8 mouse cellular contexts compared by ENCODE assay signal in the genomic region with DNA sequence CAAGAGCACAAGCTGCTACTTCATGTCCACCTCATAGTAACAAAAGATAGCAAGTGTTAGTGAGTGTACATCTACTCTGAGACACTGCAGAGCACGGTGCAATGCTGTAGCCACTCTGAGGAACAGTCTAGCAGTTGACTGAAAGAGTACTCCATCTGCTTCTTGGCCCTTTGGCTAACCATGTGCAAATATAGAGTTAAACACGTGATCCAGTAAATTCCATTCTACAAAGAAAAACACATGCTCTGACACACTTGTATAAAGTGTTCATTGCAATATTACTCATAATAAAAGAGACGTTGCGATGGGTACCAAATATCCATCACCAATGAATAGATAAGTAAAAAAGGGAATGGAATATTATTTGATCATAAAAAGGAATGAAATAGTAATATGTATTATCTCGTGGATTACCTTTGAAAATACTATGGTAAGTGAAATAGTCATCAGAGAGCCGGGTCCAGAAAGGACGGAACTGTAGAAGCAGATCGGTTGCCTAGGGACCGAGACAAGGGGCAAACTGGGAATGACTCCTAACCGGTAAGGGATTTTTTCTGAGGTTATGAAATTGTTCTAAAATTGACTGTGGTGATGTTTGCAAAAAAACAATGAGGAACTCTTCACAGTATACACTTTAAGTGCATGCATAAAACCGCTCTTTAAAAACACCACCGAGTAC. TPM values are rescaled to one million over a fixed set of nuclear protein-coding genes. Genes with fewer than 3 reads are reported as not detected.
DNase-seq lines count a peak whose midpoint lies in the region; ATAC-seq and TF ChIP-seq lines count a peak whose summit lies in the region.

No protein-coding gene starts in this region.

- DNase-seq in lung, postnatal 10 days: no peak
- no peak for DNase-seq in urinary bladder, adult 2 months (ENCODE audit: low spot score)
- DNase-seq in ovary, postnatal 36 days (ENCODE audit: low spot score): no peak
- no peak for DNase-seq in yolk sac, embryonic 10.5 days (ENCODE audit: low spot score)

- H3K4me3 ChIP-seq in lung, embryonic 15.5 days: peak overlapping the region; percentile 84
- peak overlapping the region; percentile 92 for H3K4me3 ChIP-seq in embryonic facial prominence, embryonic 13.5 days
- peak overlapping the region; percentile 96 for H3K4me3 ChIP-seq in limb, embryonic 12.5 days (replicated peaks)
- H3K4me3 ChIP-seq in small intestine, adult 2 months (ENCODE audit: low read depth, low read length): peak overlapping the region; percentile 42; the same call in 1 of the 2 replicates

- H3K9ac ChIP-seq in lung, embryonic 15.5 days: peak overlapping the region; percentile 93
- H3K9ac ChIP-seq in embryonic facial prominence, embryonic 13.5 days: peak overlapping the region; percentile 99
- peak overlapping the region; percentile 99 for H3K9ac ChIP-seq in limb, embryonic 12.5 days (replicated peaks)

- no peaks in the 10 kb centered on the region for H3K27me3 ChIP-seq in lung, embryonic 15.5 days
- H3K27me3 ChIP-seq in embryonic facial prominence, embryonic 13.5 days: no peaks in the 10 kb centered on the region
- no peaks in the 10 kb centered on the region for H3K27me3 ChIP-seq in limb, embryonic 12.5 days
- no peaks in the 10 kb centered on the region for H3K27me3 ChIP-seq in small intestine, adult 2 months (ENCODE audit: control insufficient read depth, insufficient read depth, low read length)

- peaks cover 14% of the 10 kb centered on the region for H3K4me1 ChIP-seq in lung, embryonic 15.5 days
- peaks cover 11% of the 10 kb centered on the region for H3K4me1 ChIP-seq in embryonic facial prominence, embryonic 13.5 days
- peaks cover 8% of the 10 kb centered on the region for H3K4me1 ChIP-seq in limb, embryonic 12.5 days (replicated peaks)
- peaks cover 14% of the 10 kb centered on the region; the same call in 1 of the 2 replicates for H3K4me1 ChIP-seq in small intestine, adult 2 months (ENCODE audit: control insufficient read depth, insufficient read depth, insufficient read length, low read length)

- H3K36me3 ChIP-seq in lung, embryonic 15.5 days: no peaks in the 10 kb centered on the region
- H3K36me3 ChIP-seq in embryonic facial prominence, embryonic 13.5 days: no peaks in the 10 kb centered on the region
- H3K36me3 ChIP-seq in limb, embryonic 12.5 days: no peaks in the 10 kb centered on the region
- H3K36me3 ChIP-seq in small intestine, adult 2 months (ENCODE audit: control insufficient read depth, insufficient read depth, low read length): no peaks in the 10 kb centered on the region

- no peak for TF ChIP-seq CTCF in small intestine, adult 2 months (IDR thresholded peaks at IDR 0.05; ENCODE audit: extremely low read depth, insufficient read length, insufficient replicate concordance, low read depth, low read length)

- H3K9me3 ChIP-seq in lung, embryonic 15.5 days: no peaks in the 10 kb centered on the region
- no peaks in the 10 kb centered on the region for H3K9me3 ChIP-seq in embryonic facial prominence, embryonic 13.5 days
- no peaks in the 10 kb centered on the region for H3K9me3 ChIP-seq in limb, embryonic 12.5 days

- TF ChIP-seq POLR2A in small intestine, adult 2 months (IDR thresholded peaks at IDR 0.05; ENCODE audit: low read depth, low read length): no peak

- WGBS in lung, embryonic 15.5 days: 16% methylated on average over 12 of the region's 12 CpGs
- 28% methylated on average over 12 of the region's 12 CpGs for WGBS in embryonic facial prominence, embryonic 13.5 days
- WGBS in limb, embryonic 12.5 days: 30% methylated on average over 12 of the region's 12 CpGs
- 10% methylated on average over 12 of the region's 12 CpGs for WGBS in small intestine, adult 2 months

- peak overlapping the region; percentile 53 for H3K4me2 ChIP-seq in lung, embryonic 15.5 days
- peak overlapping the region; percentile 55 for H3K4me2 ChIP-seq in embryonic facial prominence, embryonic 13.5 days
- H3K4me2 ChIP-seq in limb, embryonic 12.5 days: peak overlapping the region; percentile 58

- ATAC-seq in lung, embryonic 15.5 days (ENCODE audit: borderline replicate concordance, extremely low read depth, low FRiP score, low TSS enrichment): no peak
- ATAC-seq in embryonic facial prominence, embryonic 13.5 days (ENCODE audit: insufficient number of reproducible peaks, insufficient read depth, low FRiP score, low TSS enrichment, low read depth): no peak
- ATAC-seq in limb, embryonic 12.5 days (ENCODE audit: insufficient number of reproducible peaks, insufficient read depth, low FRiP score, low TSS enrichment, low read depth): no peak

- H3K27ac ChIP-seq in lung, embryonic 15.5 days: no peak overlapping the region
- peak overlapping the region; percentile 97 for H3K27ac ChIP-seq in embryonic facial prominence, embryonic 13.5 days
- H3K27ac ChIP-seq in limb, embryonic 12.5 days: peak overlapping the region; percentile 97; the same call in 1 of the 2 replicates
- H3K27ac ChIP-seq in small intestine, adult 2 months (ENCODE audit: insufficient read depth, low read depth, low read length): peak overlapping the region; percentile 90

RNA-seq across cellular contexts. Expression of gene Fcho2, which starts 1.5 kb away (rescaled TPM):
- 40.5 and 43.1 TPM in 2 replicates for polyA plus RNA-seq in lung, embryonic 15.5 days (2015; fragmentation: Nextera tagmentation; extraction: Ambion mirVana)
- 45.2 and 57.1 TPM in 2 replicates for polyA plus RNA-seq in embryonic facial prominence, embryonic 13.5 days (2015; fragmentation: Nextera tagmentation; extraction: Ambion mirVana)
- 51.3 and 54.1 TPM in 2 replicates for polyA plus RNA-seq in limb, embryonic 12.5 days (2016; fragmentation: Nextera tagmentation; extraction: Ambion mirVana)
- 3.2 and 8.5 TPM in 2 replicates for polyA plus RNA-seq in small intestine, adult 2 months (2012; rRNA removed)
- polyA plus RNA-seq in urinary bladder, adult 2 months (2012; rRNA removed): 34.3 and 37.3 TPM in 2 replicates

Comparison
In these comparisons a context has a peak if more than half of its experiments do, and no peak if none do; other contexts are left out.
1. H3K4me3 ChIP-seq: peak in every context shown above with its lines; median percentile 96 in limb, embryonic 12.5 days; 92 in embryonic facial prominence, embryonic 13.5 days; 84 in lung, embryonic 15.5 days; 42 in small intestine, adult 2 months.